Mouse (Mus musculus) olfactory bulb, adult 2 months (tissue): ENCODE data around the gene Pdss2. TPM values are rescaled to one million over a fixed set of nuclear protein-coding genes. Genes with fewer than 3 reads are reported as not detected.

Source experiments
- H3K27ac ChIP-seq: fragments of 200-500 bp; 2 replicates; pipeline ENCODE4 v1.5.1; 2012; ENCODE audit warnings: low read depth, low read length; ENCODE audit not compliant: insufficient read depth
- H3K4me1 ChIP-seq: fragments of 200-500 bp; 2 replicates; pipeline ENCODE4 v1.6.1; 2012; ENCODE audit warnings: low read length; ENCODE audit not compliant: control insufficient read depth, insufficient read depth
- H3K4me3 ChIP-seq: fragments of 200-500 bp; 2 replicates; pipeline ENCODE4 v1.5.1; 2012; ENCODE audit warnings: mild to moderate bottlenecking, low read depth, low read length, moderate library complexity; ENCODE audit not compliant: insufficient read depth
- CTCF ChIP-seq: fragments of 200-500 bp; IDR thresholded peaks from 2 replicates; pipeline ENCODE4 v1.5.1; 2012; ENCODE audit warnings: low read depth, mild to moderate bottlenecking, low read length, moderate library complexity; ENCODE audit not compliant: insufficient read depth
- POLR2A ChIP-seq: fragments of 200-500 bp; IDR thresholded peaks from 2 replicates; pipeline ENCODE4 v1.6.1; 2012; ENCODE audit warnings: mild to moderate bottlenecking, low read depth, low read length, moderate library complexity; ENCODE audit not compliant: insufficient read depth
- WGBS: fragments of 180-500 bp; shearing (Covaris S2); methylation state at CpG from one replicate; pipeline ENCODE4 v1.1.7; 2018; 5-methylcytosine and 5-hydroxymethylcytosine counted together
- polyA plus RNA-seq: library from polyadenylated mRNA; stranded (reverse); fragments of >200 nt; gene quantifications from 2 replicates; pipeline ENCODE4 v1.2.4, GENCODE M21; 2012; ENCODE audit warnings: low replicate concordance; ENCODE audit not compliant: missing spikeins, insufficient read depth, insufficient read length

Pdss2 gene
- polyA plus RNA-seq, 1 experiment, result not detected

GRCm38 (mm10) chr10:43200206-43200605 is 21.1 kb upstream of the Pdss2 start:
- WGBS, result 96% methylated on average over 2 of the region's 2 CpGs
- H3K4me1 ChIP-seq, result no peaks in the 10 kb centered on the region
- TF ChIP-seq CTCF (no peak), POLR2A (no peak)
- no peak overlapping the region for H3K27ac ChIP-seq
- H3K4me3 ChIP-seq, result no peak overlapping the region

- peaks cover 3% of the 10 kb centered on the region for H3K4me1 ChIP-seq
- TF ChIP-seq CTCF, result no peak
- no peak for TF ChIP-seq POLR2A
- no peak overlapping the region for H3K4me3 ChIP-seq
- WGBS, result 92% methylated on average over 3 of the region's 3 CpGs
- H3K27ac ChIP-seq, result no peak overlapping the region
These were observed 17.4 kb upstream of the Pdss2 start for GRCm38 (mm10) chr10:43203865-43204264.

- no peak for TF ChIP-seq CTCF
- TF ChIP-seq POLR2A, result no peak
- no peak overlapping the region for H3K27ac ChIP-seq
- no peak overlapping the region for H3K4me3 ChIP-seq
- WGBS, result 35% methylated on average over 6 of the region's 6 CpGs
- no peaks in the 10 kb centered on the region for H3K4me1 ChIP-seq
These were observed 9.4 kb upstream of the Pdss2 start for GRCm38 (mm10) chr10:43211866-43212265.

GRCm38 (mm10) chr10:43217361-43217900 is 3.9 kb upstream of the Pdss2 start:
- TF ChIP-seq CTCF (no peak), POLR2A (no peak)
- 88% methylated on average over 13 of the region's 13 CpGs for WGBS
- H3K27ac ChIP-seq, result no peak overlapping the region
- no peak overlapping the region for H3K4me3 ChIP-seq
- H3K4me1 ChIP-seq, result peaks cover 8% of the 10 kb centered on the region; the same call in 1 of the 2 replicates

- peak overlapping the region; percentile 99 for H3K27ac ChIP-seq
- 14% methylated on average over 7 of the region's 7 CpGs for WGBS
- TF ChIP-seq POLR2A (no peak), CTCF (no peak)
- peaks cover 8% of the 10 kb centered on the region; the same call in 1 of the 2 replicates for H3K4me1 ChIP-seq
- H3K4me3 ChIP-seq, result peak overlapping the region; percentile 86
These were observed 807 bp upstream of the Pdss2 start for GRCm38 (mm10) chr10:43220479-43220878.

- no peak for TF ChIP-seq CTCF
- no peak for TF ChIP-seq POLR2A
- Histone ChIP-seq H3K27ac (0 out of 2 replicates have a peak overlapping the region, but pooled peaks have one; percentile 6), H3K4me3 (peak overlapping the region; percentile 86), H3K4me1 (peaks cover 8% of the 10 kb centered on the region; the same call in 1 of the 2 replicates)
- 1% methylated on average over 25 of the region's 25 CpGs for WGBS
These were observed 373 bp downstream of the Pdss2 start for GRCm38 (mm10) chr10:43221659-43222058.

DNA sequence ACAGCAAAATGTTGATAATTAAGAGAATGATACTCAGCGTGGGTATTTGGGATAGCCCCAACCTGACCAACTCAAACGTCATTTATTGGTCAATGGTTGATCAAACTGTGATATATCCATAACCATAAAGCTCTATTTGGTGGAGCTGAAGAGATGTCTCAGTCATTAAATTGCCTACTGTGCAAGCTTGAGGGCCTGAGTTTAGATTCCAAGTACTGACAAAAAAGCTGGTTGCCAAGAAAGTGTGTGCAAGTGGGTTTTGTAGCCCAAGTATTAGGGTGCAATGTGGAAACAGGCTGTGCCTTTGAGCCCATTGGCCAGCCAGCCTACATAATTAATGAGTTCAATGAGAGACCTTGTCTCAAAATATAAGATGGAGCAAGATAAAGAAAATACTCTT is 2.1 kb downstream of the Pdss2 start:
- Histone ChIP-seq H3K4me1 (peaks cover 8% of the 10 kb centered on the region; the same call in 1 of the 2 replicates), H3K27ac (no peak overlapping the region), H3K4me3 (no peak overlapping the region)
- TF ChIP-seq CTCF (no peak), POLR2A (no peak)
- 95% methylated on average over 2 of the region's 2 CpGs for WGBS

GRCm38 (mm10) chr10:43226391-43226790 is 5.1 kb downstream of the Pdss2 start:
- TF ChIP-seq POLR2A, result no peak
- Histone ChIP-seq H3K4me1 (0 out of 2 replicates have a peak, but pooled peaks cover 6% of the 10 kb centered on the region), H3K4me3 (no peak overlapping the region), H3K27ac (no peak overlapping the region)
- WGBS, result 88% methylated on average over 1 of the region's 1 CpGs

- no peak overlapping the region for H3K4me3 ChIP-seq
- 91% methylated on average over 2 of the region's 2 CpGs for WGBS
- TF ChIP-seq CTCF (no peak), POLR2A (no peak)
- 0 out of 2 replicates have a peak, but pooled peaks cover 2% of the 10 kb centered on the region for H3K4me1 ChIP-seq
- no peak overlapping the region for H3K27ac ChIP-seq
These were observed 8.0 kb downstream of the Pdss2 start for GRCm38 (mm10) chr10:43229236-43229635.

- 29% methylated on average over 4 of the region's 4 CpGs for WGBS
These were observed 13.2 kb downstream of the Pdss2 start for GRCm38 (mm10) chr10:43234522-43234921.

DNA sequence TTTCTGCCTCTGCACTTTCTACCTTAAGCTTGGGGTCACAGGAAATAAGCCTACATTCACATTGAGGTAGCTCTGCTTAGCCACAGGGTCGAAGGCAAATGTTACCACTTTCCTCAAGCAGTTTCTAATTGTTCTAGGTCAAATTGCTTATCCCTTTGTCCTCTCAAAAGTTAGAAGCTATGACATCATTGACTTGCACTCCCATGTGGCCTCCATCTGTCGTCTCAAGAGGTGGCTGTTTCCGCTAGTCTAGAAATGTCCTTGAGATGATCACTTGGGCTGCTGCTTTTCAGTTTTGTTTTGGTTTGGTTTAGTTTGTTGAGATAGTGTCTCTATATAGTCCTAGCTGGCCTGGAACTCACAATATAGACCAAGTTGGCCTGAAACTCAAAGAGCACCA is 13.7 kb downstream of the Pdss2 start:
- H3K27ac ChIP-seq, result no peak overlapping the region
- H3K4me1 ChIP-seq, result peaks cover 7% of the 10 kb centered on the region; the same call in 1 of the 2 replicates
- WGBS, result 77% methylated on average over 3 of the region's 3 CpGs
- no peak overlapping the region for H3K4me3 ChIP-seq
- no peak for TF ChIP-seq CTCF
- no peak for TF ChIP-seq POLR2A

More at GRCm38 (mm10) chr10:43234522-43234921, 13.2 kb downstream of the Pdss2 start:
- Histone ChIP-seq H3K27ac (no peak overlapping the region), H3K4me1 (peaks cover 7% of the 10 kb centered on the region; the same call in 1 of the 2 replicates), H3K4me3 (no peak overlapping the region)
- TF ChIP-seq CTCF (no peak), POLR2A (no peak)
